Mouse (Mus musculus): ENCODE measurements around the gene Tkfc.

DNA sequence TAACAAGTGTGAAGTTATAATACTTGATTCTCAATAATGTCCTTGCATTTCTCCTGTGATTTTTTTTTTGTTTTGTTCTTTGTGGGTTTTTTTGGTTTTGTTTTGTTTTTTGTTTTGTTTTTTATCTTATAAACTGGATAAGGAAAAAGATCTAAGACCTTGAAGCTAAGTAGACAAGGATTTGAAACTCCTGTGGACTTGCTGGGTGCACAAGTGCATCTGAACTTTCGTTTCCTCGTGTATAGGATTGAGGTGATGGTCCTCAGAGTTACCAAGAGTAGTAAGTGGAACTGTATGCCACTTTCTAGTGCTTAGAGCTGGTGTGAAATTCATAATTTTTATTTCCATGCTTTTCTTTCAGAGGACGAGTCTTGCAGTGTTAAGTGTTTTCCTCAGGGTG lies 25.4 kb downstream of the Tkfc start:
- no peak for TF ChIP-seq CTCF (conservative IDR thresholded peaks at IDR 0.05; ENCODE audit: low read length)
- no peak for TF ChIP-seq POU5F1 (IDR thresholded peaks at IDR 0.05; ENCODE audit: borderline replicate concordance, low read length)
- no peak for TF ChIP-seq NANOG (IDR thresholded peaks at IDR 0.05; ENCODE audit: borderline replicate concordance, low read length)
